Mouse (Mus musculus) regulatory T cell (primary cell): ENCODE data around the gene Col18a1.

Experiments
- in situ Hi-C: fragments of 300-600 bp; cut with MboI, MseI; formaldehyde crosslinking; loops from one replicate; pipeline ENCODE4 v1.15.1; 2025; ENCODE audit warnings: high pct_unique_total_duplicates

The Col18a1 gene

DNA sequence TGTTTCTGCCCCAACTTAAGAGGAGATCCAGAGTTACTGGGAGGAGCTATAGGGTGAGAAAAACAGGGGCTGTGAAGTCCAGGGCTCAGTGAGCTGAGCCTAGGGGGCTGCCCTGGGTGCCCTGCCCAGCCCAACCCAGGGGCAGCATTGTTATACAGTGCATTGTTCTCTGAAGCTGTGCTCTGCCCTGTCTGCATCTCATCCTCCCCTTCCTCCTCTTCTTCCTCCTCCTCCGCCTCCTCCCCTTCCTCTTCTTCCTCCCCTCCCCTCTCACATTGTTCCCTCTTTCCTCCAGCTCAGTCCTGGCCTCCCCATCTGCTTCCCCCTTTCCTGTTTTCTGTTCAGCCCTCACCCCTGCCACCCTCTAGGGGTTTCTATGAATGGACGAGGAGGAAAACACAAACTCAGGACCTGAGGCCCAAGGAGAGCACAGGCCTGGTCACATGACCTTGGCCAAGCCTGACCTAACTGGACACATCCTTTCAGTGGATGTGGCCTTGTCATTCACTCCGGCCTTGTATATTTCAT, 16.5 kb upstream of the Col18a1 start:
- in situ Hi-C loops = no loop called here

DNA sequence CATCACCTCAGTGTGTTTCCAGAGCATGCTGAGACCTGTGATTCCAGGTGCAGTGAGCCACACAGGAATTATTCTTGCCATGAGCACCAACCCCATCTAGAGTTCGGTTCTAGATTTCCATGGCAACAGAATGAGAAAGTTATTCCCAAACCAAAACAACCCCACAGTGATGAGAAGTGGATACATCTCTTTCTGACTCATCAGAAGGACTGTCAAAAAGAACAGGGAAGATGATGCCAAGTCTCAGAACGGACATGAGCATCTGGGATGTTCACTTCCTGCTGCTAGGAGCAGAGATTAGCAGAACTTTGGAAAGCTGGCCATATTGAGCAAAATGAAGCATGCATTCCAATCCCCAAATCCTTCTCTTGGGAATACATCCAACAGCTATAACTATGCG, 13.8 kb upstream of the Col18a1 start:
- in situ Hi-C loops = no loop called here

DNA sequence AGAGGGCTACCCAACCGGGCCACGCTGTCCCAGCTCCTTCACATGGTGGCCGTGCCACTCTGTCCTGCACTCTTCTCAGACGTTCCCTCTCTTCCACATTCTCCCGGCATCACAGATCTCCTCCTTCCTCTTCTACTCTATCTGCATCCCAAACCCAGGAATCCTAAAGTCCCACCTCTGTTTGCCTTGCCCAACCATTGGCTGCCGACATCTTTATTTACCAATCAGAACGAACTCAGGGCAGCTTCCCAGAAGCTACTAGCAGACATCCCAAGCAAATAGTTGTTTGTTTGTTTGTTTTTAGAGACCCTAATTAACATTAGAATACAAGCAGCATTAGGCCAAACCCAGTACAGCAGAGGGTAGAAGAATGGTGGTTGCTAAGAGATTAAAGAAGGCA, 12.3 kb upstream of the Col18a1 start:
- in situ Hi-C loops = no loop called here

DNA sequence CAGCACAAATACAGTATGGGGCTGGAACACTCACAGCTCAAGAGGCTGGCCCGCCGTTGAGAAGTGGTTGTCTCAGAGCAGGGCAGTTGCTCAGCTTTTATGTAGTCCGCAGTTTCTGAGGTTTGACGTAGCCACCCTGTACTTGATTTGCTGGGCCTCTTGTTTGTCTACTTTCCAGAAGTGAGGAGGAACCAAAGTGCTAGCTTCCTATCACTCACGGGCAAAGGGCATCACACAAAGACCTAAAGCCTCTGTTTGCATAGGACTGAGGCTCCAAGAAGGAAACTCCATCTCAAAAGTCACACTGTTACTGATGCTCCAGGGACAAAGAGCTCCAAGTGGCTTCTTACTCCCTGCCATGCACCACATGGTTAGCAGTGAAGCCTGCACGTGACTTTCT, 4.1 kb upstream of the Col18a1 start:
- in situ Hi-C loops = no loop called here

DNA sequence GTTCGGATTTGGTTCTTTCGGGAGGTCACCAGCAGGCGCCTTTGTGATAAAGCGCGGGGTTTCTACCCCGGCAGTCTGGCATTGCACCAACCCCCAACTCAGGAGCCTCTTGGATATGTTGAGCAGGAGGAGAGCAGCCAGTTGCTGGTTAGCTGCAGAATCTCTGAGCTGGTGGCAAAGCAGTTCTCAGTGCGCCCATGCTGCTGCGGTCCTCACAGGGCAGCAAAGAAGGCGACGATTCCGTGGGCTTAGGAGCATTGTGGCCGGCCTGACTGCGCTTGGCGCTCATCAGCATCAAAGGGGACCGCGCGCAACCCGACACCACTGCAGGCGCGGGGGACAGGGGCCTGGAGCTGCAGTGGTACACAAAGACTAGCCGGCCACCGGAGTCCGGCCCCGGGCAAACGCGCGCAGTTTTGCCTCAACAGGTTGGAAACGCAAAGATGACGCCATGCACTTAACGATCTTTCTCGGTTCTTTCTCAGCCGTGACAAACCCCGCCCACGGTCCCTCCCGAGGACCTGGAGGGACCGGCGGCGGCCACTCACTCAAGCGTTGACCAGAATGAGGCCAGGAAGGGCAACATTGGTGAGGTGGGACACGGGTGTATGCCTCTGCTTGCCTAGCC, 916 bp downstream of the Col18a1 start:
- in situ Hi-C loops = loop anchor here (10.0 kb wide), 1 partner anchor 1561 kb away; no protein-coding TSS in a partner anchor

DNA sequence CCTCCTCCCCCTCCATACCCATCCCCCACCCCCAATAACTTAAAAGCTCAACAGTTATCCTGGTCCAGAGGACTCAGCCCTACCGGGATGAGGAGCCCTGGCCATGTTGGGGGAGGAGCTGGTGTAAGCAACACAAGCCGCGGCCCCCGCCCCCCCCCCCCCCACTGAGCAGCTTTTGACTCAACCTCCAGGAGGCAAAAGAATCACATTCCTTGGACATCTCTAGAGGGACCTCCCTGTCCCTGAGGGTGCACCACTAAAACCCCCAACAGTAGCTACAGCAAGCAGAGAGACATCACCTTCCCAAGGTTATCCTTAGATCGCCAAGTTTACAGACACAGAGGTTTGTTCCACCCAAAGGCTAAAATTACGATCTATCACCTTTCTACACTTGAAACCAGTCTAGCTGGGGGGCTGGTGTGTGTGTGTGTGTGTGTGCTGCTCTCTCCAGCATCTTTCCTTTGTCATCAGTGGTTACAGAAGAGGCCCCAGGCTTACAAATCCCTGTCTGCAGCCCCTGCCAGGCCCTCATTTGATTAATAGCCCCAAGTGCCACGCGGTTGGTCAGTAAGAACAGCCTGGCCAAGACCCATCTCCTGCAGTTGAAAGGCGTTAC, 1.8 kb downstream of the Col18a1 start:
- in situ Hi-C loops = loop anchor here (10.0 kb wide), 1 partner anchor 1560 kb away; no protein-coding TSS in a partner anchor

DNA sequence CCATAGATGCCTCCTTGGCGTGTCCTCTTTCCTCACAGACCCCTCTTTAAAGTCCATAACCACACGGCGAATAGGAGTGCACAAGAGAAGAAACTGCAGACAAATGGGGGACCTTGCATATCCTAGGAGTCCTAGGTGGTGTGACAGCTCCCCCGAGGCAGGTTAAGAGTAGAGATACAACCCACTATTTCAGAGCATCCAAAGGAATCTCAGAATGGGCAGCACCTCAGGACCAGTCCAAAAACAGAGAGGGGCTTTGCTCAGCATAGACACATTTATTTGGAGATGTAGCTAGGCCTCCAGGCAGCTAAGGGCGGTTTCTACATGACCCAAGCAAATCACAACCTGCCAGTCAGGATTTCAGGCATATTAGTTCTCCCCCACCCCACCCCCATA, 2.3 kb downstream of the Col18a1 start:
- in situ Hi-C loops = loop anchor here (10.0 kb wide), 1 partner anchor 1559 kb away; no protein-coding TSS in a partner anchor

DNA sequence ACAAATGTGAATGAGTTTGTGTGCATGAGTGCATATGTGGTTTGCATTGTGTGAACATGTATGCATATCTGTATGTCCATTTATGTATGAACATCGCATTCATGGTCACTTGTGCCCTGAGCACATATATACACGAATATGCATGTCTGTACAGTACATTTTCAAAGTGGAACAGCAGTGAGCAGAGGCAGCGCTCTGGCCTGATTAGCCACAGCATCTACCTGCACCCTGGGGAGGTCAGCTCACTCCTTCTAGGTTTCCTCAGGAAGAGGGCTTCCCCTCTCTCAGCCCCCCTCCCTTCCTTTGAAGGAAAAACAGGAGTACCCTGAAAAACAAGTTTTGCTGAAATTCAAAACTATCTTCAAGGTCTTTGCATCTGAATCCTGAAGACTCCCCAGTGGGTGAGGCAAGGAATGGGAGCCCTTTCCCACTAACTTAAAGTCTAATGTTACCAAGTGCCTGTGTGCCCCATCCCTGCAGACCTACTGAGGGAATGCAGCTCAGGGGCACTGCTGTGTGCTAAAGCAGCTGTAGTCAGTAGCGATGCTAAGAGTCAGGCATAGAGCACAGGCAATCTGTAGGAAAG, 2.9 kb downstream of the Col18a1 start:
- in situ Hi-C loops = loop anchor here (10.0 kb wide), 1 partner anchor 1559 kb away; no protein-coding TSS in a partner anchor

DNA sequence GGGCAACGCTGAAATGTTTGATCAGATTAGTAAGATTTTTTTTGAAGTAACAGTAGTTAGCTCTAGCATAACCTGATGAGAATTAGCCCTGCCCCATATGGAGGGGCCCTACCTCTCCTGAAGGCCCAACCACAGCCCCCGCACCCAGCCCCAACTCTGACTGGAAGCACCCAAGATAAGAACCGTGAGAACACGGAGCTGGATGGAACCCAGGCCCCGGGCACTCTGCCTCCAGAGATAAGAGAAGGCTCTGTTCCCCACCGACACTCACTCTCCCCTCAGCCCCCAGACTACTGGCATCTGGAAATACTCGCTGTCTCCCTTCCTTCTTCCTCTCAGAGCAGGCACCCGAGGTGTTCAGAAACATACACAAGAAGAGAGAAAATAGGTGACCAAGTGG, 6.8 kb downstream of the Col18a1 start:
- in situ Hi-C loops = no loop called here

DNA sequence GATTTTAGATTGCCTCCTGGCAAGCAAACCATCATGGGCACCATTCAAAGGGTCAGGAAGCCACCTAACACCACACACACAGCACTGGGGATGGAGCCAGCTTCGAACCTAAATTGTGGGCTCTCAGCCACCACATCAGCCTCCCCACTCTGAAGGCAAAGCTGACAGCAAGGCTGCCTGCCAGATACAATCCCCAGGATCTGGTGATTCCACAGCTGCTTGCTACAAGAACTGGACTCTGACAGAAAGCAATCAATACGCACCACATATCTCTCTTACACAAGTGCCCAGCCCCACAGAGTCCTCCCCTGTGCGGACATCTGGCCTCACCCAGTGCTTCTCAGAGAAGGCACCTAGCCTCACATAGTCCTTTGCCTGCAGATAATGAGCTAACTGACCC, 7.4 kb downstream of the Col18a1 start:
- in situ Hi-C loops = no loop called here

DNA sequence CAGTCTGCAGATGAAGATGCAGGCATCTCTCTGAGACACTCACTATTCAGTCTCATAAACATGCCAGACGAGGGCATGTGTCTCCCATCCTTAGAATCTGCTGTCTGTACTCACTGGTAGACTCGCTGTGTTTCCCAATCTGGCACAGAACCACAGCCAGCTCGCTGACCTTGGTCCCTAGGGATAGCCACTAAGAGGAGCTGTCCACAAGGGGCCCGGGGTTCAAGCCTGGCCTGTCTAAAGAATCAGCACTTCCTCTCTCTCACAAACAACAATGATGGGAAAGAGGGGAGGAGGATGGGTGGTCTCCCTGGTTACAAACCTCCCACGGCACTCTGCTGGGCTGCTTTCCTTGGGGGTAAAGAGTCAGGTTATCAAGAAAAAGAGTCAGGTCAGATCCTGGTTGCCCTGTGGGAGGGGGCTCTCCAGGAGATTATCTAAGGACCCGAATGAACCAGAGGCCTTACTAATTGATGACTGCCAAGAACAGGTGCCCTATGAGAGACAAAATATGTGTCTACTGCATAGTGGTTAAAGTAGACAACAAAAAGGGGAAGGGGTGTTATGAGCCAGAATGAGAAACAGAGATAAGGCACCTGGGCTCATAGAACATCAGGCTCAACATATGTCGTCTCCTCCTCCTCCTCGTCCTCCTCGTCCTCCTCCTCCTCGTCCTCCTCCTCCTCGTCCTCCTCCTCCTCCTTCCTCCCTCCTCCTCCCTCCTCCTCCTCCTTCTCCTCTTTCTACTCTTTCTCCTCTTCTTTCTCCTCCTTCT, 8.9 kb downstream of the Col18a1 start:
- in situ Hi-C loops = no loop called here

DNA sequence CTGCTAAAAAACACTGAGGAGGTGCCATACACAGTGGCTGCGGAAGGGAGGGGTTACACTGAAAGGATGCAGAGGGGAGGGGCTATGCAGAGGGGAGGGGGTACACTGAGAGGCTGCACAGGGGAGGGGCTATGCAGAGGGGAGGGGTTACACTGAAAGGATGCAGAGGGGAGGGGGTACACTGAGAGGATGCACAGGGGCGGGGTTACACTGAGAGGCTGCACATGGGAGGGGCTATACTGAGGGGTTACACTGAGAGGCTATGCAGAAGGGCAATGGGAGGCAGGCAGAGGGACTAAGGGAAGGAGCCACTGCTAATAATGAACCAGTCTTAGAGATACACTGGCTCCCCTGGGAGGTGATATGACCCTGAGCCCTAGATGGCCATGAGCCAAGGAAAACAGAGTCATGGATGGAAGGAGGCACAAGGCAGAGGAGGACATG, 14.1 kb downstream of the Col18a1 start:
- in situ Hi-C loops = no loop called here

DNA sequence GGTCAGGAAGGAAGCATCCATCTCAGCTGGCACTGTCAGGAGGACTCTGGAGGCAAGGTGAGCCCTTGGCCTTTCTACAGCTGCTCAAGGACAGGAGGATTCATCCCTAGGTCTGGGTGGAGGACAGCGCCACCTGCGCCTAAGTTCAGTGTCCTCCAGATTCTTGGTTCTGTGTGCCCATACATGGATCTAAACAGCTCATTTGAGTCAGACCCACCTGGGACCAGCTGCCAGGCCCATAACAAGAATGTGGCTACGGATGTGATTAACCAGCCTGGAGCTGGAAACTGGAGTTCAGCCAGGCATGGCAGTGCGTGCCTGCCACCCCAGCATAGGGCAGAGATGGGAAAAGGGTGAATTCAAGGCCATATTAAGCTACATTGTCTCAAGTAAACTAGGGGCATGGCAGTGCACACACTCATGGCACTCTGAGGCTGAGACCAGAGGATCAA, 14.8 kb downstream of the Col18a1 start:
- in situ Hi-C loops = no loop called here

DNA sequence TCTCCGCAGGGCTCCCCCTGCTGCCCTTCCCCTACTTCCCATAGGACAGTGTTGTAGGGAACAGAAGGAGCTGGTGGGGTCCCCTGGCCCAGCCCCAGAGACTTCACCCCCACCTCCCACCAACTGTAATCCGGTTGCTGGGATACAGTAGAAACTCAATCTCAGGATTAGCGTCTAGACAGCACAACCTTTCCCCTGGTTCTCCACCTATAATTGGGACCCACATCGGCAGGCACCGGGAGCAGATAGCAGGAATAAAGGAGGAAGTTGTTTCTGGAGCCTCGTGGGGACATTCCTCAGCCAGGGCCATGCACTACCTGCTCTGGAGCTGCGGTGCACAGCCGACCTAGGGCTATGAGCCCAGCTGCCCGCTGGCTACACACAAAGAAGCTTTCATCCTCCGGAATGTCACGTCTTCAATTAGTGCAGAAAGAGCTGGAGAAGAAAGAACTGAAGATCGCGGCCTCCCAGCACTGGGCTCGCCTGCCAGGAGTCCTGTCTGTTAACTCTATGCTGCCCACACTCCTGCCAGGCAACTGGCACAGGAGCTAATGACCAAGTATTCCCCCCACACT, 15.3 kb downstream of the Col18a1 start:
- in situ Hi-C loops = no loop called here

DNA sequence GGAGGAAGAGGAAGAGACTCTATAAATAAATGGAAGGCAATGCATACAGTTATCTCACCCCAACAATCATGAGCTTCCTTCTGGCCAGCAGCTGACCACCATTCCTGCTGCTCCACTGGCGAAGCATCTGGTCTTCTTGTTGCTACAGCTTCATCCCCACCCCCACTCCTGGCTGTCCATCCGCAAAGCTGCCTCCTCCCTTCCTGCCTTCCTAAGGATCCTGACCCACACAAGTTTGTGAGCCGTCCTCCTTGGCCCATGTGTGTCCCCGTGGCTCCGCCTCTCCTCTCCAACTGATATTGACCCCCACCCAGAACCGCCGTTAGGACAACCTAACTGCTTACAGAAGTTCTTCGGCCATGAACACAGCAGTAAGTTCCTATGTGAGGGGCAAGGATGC, 16.3 kb downstream of the Col18a1 start:
- in situ Hi-C loops = no loop called here

DNA sequence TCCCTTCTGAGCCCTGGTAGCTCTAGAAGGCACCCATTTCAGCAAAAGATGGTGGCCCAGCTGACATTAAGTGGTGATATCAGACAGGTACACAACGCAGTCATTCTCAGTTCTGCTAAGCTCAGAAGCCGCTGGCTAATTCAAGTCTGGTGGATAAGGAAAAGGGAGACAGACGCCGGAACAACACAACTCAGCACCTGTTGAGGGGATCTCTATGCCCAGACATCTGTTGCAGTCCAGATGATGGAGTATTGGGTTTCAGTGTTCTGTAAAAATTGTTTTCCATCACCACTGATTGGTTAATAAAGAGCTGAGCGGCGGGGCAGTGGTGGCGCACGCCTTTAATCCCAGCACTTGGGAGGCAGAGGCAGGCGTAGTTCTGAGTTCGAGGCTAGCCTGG, 18.8 kb downstream of the Col18a1 start:
- in situ Hi-C loops = no loop called here

DNA sequence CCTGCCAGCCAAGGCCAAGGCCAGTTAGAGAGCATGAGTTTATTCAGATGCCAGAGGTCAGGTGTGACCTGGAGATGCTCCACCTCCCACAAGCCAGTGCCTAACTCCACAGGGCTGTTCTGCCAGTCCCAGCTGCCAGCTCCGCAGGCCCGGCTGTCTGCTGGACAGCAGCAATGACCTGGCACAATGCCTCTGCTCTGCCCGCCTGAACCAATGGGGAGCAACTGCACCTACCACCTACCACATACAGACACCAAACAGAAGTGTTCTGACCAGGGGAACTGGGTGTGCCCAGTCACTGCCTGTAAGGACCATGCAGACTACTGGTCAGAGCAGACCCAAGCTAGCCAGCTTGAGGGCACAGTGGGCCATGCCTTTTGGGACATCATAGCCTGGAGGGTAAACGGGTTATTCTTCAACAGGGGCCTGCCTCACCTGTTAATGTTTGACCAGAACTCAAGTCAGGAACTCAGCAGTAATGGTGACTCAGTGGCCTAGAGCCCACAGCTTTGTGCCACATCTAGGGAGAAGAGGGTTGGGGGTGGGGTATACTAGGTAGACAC, 19.4 kb downstream of the Col18a1 start:
- in situ Hi-C loops = no loop called here

DNA sequence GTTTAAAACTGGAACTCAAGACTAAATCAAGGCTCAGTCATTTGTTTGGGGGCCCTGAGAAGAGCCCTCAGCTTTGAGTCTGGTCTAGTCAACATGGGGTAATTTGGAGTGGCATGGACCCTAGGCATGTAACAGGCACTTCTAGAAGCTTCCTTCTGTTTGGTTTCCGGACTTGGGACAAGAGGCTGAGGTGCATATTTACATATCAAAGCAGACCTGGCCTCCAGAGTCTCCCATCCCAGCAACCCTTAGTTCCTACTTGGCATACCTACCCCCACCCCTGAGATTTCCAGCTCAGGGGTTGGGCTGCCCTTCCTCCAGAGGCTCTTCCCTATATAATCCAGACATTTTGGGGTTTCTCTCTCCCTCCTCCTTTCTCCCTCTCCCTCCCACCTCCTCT, 20.4 kb downstream of the Col18a1 start:
- in situ Hi-C loops = no loop called here

DNA sequence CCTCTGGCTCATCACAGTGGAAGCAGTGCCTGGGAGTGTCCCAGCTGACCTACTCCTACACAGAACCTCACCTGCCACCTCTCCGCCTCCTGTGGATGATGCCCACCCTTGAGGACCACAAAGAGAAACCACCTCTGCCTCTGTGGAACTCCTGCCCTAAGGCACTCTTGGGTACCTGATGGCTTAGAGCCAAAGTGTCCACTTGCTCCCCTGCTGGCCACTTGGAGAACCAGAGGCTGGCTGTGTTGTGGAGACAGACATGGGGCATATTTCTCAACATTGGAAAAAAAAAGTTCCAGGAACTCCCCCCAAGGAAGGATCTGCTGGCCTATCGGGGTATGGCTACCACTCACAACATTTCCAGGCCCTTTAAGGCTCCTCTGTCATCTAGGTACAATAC, 22.0 kb downstream of the Col18a1 start:
- in situ Hi-C loops = no loop called here

DNA sequence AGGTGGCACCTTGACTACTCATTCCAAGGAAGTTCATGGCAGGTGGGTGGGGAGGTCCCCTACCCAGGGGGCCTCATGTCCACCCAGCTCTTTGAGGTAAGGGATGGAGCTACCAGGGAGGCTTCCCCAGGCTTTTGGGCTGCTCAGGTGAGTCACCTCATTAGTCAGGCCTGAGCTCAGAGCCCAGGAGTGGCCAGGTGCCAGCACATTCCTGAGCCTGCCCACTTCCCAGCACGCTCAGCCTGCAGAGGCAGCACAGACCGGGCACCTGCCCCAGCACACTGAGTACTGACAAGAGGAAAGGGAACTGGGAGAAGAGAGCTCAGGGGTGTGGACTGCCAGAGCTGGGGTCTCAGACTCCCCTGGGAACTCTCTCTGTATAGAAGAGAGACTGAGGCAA, 24.0 kb downstream of the Col18a1 start:
- in situ Hi-C loops = no loop called here

DNA sequence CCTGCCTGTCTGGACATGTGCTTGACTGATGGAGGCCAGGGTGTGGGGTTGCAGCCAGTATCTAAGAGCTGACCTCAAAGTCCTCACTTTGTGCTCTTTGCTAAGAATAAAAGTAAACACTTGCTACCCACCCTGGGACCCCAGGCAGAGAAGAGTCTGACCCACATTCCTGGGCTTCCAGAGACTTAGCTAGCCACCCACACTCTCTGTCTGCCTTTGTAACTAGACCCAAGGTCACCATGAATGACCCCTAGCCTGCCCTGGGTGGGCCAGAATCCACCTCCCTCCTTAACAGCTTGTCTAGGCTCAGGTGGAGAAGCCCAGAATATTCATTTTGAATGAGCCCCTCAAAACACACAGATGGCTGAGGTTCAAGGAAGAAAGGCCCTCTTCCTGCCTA, 28.0 kb downstream of the Col18a1 start:
- in situ Hi-C loops = no loop called here
